Mouse (Mus musculus) kidney, postnatal 14 days (tissue): ENCODE measurements around the gene Vsnl1.
A peak's percentile ranks its signal among the peaks of the same experiment; 100 is the strongest.

Experiments
- DNase-seq: peaks from one replicate; pipeline ENCODE4 v3.0.0; 2022; ENCODE audit warnings: mixed read lengths

Gene Vsnl1

DNA sequence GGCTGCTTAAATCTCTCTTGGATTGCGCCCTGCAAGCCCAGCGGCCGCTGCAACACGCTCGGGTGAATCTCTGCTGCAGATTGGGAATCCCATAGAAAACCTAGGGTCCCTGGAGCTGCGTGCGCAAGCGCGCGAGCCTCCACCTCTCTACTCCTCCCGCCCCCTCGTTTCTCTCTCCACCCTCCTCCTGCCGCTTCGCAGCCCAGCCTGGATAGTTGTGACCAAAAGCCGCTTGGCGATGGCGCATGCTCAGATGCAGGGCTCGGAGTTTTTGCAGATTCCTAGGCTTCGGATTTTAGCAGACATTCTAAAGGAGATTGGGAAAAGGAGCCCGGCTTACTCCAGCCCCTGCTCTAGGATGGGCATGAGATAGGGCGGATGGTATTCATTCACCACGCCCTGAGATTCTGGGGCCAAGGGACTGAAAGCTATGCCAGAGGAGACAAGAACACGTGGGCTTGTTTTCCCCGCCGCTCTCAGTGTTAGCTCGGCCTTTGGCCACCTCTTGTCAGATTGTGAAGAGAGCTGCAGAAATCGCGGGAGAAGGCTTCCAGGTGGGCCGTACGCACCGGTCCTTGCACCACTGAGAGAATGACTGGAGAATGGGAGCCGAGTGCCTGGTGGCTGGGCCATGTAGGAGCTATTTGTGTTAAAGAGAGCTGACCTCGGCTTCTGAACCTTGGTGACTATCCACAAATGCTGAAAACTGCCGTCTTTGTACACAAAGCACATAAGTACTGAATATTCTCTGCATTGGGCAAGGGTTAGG is at the start of gene Vsnl1:
Gene Vsnl1 (minus strand): TSS at position 117 of the 769 bp plus-strand sequence.
- DNase-seq: peak; percentile 73

DNA sequence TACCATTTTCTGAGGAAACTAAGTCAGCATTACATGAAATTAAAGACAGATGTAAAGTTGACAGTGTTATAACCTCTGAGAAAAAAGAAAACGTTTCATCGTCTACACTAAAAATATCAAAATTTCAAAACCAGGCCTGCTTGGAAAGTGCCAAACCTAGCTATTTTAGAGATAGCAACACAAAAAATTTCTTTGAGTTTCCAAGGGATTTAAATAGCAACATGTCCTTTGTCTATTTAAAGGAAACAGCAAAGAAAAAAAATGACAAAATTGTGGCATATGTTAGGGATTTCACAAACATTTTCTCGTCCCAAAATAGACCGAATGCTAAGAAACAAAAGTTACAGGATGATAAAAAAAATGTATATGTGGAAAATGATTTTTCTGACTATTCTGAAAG is 20.2 kb upstream of the Vsnl1 start:
- DNase-seq: no peak

DNA sequence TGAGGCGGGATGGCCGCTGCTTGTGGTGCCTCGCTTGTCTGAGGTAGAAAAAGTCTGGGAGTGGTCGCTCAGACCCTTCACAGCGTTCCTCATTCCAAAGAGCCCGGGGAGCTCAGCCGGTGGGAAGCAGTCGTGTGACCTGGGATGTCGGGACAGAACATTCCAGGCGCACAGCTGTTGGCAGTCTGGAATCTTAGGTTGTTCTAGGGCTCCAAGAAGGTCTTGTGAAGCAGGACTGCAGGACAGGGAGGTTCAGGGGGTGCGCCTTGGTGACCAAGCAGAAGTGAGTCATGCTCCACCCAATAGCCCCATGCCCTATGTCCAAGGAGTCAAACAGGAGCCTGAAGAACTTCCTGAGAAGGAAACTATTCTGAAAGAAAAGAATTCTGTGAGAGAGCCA is 19.8 kb upstream of the Vsnl1 start:
- DNase-seq: no peak

DNA sequence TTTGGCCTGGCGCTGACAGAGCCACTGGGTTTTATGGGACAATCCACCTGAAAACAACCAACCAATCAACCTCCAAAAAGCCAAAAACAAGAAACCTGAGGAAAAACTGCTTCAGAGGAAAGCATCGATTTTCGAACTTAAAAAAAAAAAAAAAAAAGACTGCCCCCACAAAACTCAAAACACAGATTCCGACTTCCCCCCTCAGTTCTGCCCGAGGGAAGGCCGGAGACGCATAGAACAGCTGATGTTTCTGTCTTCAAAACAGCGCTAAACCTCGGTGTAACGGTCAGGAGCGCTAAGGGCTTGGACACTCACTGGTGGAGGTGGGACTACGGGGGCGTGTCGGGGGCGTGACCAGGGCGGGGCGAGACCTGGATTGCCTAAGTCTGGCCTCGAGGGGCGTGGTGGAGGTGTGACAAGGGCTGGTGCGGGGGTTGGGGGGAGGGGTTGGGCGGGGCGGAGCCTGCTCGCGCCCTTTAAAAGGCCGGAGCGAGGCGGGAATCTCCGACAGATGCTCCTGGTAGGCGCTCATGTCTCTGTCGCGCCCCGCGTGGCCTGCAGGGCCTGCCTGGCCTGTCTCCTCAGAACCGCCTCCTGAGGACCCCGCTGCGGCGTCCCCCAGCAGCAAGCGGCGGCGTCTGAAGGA is 19.3 kb upstream of the Vsnl1 start, which contains the start of gene Rad51ap2:
Gene Rad51ap2 (plus strand): TSS at position 531 of the 646 bp plus-strand sequence.
- peak; percentile 92 for DNase-seq

DNA sequence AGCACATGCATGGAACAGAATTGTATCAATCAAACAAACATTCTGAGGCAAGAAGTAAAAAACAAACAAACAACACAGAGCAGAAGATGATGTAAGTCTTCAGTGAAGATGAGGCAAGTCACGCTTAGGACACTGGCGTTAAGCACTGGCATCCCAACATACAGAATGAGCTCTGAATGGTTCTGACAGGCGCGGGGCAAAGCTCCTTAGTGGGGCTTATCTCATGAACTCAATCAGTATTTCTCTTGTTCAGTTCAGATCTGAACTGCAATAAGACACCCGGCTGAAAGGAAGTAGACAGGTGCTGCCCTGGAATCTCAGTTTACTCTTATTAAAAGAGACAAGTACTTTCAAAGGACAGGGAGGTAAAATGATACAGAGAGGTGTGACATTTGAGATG is 17.7 kb upstream of the Vsnl1 start:
- DNase-seq: no peak

DNA sequence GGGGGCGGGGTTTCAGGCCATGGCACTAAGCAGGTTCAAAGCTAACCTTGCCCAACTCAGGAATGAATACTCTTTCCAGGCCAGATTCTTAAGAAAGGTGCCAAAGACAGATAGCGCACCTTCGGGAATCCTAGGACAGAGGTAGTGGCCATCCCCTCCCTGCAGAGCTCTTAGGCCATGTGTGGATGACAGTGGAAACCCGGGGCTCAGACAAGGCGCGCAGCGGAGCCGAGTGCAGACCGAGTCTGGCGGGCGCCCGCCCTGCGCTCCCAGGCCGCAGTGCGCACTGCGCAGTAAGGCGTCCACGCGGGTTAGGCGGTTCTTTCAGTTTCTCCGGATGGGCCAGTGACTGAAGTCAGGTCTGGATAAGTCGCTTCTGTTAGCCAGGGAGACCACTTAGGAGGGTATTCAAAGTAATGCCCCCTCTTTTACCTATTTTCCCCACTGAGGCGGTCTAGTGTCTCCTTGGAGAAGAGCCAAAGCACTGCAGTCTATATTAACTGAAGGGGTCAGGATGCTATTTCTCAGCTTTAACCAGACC is 1.6 kb upstream of the Vsnl1 start:
- peak; percentile 6 for DNase-seq

DNA sequence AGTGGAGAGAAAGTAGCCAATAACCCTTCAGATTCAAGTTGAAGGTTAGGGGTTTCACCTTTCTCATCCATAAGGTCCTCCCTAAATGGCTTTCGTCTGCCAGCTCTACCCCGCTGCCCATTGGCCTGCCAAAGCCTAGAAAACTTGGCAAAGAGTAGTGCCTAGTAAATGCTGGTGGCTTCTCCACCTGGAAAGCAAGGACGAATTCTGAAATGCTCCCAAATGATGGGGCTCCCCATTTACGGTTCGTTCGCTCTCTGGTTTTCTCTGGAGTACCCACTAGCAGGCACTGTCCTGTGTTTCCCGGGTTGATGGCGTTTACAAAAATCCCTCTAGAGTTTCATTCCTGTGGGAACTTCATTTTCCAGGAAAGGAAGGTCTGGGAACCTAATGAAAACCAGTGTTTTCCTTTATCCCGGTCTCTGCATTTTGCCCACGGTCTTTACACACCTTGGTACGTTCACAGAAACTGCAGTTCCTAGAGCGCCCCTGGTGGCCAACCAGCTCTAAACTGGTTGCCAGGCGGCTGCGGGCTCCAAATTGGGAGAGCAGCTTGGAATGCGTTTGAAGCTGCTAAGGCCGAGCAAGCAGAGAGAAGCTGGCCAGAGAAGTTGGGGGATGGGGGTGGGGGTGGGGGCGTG is 973 bp upstream of the Vsnl1 start:
- DNase-seq: peak; percentile 66

DNA sequence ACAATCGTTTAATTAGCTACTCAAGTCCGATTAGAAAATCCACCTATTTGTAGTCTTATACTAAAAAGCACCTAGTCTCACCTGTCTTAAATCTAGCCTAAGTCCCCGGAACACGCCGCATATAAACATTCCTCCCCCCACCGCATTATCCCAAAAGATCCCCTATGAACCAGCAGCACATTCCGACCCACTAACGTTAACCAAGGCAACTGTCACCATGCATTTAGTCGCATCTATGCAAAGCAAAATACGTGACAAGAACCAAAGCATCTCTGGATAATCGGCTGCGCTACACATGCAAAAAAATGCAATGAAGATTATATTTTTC is 426 bp downstream of the Vsnl1 start:
- no peak for DNase-seq

DNA sequence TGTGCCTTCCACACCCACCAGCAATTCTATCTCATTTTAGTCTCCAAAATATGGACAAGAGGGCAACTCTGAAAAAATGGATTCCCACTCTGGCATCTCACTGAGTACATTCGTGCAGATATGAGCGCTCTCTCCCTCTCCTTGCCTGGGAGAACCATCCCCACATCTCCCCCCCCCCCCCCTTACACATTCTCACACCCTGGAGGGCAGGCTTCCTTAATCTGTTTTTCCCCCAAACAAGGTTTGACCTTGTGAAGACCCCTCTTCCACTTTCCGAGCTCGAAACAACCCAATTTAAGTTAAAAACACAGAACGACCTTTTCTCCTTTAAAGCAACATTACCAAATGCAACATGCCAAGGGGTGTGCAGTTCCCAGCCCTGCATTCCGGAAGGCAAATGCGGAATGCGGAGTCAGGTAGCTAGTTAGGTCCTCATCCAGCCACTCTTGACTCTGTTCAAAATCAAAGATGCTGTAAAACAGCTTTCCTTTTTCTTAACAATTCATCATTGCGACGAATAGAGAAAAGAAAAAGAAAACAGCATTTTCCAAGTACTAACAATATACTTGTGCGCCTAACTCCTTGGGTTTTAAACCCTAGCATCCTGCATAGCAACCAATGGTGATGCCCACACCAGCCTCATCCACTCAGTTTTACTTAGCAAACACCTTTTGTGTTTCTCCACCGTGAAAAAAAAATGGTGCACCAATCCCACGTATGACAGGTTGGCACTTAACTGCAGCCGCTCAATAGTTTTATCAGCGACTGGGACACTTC is 979 bp downstream of the Vsnl1 start:
- no peak for DNase-seq

DNA sequence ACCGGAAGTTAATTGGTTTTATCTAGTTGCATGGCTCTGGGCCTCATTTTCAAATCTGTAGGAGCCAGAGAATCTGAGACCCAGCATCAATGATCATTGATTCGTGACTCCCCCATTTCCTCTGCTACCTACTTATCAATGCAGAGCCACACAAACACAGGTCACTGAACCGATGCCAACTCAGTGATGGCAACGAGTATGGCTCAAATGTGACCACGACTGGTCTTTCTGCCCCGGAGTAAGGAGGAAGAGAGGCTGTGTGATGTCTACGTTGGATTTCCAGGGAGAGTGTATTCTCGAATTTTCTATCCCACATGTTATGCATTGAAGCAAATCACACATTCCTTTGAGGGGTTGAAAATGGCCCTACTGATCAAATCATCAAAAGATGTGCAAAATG is 2.0 kb downstream of the Vsnl1 start:
- no peak for DNase-seq

DNA sequence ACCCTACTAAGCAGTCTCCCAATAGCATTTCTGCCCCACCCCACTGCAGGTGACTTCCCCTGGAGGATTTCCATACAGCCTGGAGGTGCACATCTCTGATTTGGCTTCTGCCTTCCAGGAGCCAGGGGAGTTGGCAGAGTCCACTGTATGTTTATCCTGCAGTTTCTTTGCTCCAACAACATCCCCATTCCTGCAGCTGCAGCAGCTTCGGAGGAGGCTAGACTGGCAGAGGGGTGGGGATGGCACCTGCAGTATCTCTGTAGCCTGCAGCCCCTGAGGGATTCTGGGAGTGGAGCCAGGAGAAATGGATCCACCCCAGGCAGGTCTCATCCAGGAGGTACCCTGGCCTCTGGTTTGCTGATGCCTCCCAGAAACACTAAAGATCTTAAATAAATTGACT is 2.7 kb downstream of the Vsnl1 start:
- DNase-seq: no peak

DNA sequence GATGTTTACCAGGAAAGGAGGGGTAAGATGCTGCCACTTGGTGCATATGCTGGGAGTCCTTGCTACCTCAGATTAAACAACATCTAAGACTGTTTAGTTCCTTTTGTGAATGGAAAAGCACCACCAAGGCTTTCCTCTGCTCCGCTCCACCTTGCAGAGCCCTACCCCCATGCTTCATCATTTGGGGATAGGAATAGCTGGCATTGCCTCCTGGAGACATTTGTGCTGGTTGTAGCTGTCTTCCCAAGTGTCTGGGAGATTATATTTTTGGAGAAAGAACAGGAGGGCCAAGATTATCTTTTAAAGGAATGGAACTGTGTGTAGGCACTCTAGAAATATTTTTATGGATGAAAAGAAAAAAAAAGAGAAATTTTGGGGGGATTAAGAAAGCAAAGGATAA is 3.3 kb downstream of the Vsnl1 start:
- no peak for DNase-seq

DNA sequence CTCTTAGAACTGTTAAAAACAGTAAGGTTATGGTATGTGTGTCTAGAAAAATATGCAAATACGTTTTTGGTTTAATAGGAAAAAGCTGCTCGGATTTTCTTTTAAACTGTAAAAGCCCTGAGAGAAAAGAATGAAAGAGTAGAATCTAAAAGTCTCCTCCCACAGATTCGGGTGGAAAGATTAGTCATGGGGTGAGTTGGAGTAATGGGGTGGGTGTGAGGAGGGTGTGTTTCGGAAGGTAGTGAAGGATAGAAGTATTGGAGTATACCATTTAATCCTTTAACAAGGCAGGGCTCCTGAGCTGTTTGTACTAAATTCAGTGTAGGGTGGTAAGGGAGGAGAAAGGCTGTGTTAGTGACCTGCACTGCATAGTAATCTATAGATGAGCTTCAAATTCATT is 9.0 kb downstream of the Vsnl1 start:
- DNase-seq: no peak

DNA sequence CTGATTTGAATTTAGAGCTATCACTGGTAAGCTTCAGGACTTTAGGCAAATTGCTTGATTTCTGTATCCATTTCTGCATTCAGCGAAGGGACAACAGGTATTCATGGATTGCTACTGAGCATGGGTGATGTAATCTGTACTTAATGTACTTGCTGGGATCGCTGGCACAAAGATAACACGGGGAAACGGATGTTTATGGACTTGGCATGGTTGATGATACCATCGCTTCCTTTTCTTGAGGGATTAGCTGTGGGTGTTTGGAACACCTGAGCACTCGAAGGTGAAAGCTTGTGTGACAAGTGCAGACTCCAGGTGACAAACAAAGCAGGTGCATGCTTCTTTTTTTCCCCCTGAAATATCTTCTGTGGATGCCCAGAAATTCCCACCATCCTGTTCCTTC is 18.3 kb downstream of the Vsnl1 start:
- no peak for DNase-seq

DNA sequence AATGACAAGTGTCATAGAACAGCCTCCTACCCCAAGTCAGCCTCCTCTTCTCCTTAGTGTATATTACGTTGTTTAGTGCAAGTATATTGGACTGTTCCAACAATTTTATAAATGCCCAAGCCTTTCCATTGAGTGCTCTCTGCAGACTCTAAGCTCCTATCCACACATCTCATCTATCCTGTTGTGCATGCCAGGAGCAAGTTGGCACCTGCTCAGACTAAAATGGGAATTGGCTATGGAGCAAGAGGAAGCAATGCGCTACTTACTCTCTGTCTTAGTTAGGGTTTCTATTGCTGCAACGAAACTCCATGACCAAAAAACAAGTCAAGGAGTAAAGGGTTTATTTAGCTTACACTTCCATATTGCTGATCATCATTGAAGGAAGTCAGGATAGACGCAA is 28.7 kb downstream of the Vsnl1 start:
- no peak for DNase-seq

DNA sequence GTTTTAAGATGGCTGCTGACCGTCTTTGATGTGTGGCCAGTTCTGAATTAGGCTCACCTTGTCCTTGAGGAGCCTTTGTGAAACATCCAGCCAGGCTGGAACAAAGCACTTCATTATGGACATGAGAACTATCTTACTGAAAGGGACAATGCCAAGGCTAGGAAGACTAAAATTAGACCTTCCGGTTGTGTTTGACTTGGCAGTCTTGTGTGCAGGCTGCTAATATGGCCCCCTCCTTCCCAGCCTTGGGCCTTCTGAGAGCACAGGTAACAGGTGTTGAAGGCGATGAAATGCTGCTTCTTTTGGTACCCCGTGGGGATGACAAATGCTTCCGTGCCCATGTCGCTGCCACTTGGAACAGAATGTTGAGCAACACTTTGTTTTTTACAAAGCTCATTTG is 37.6 kb downstream of the Vsnl1 start:
- DNase-seq: no peak

DNA sequence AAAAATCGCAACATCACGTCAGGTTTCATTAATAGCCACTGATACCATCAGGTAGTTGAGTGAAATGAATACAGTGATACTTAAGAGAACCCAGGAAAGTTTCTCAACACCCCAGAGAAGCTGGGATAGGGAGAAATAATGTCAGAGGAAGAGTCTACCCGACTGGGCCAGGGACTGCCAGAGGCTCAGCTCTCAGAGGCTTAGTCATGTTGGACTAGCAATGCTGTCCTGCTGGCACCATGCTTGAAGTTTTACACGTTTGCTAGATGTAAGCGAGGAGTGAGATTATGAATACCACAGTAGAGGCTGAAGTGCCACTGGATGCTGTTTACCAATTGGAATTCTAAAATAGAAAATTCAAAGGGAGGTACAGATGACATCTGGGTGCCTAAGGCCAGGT is 39.4 kb downstream of the Vsnl1 start:
- no peak for DNase-seq

DNA sequence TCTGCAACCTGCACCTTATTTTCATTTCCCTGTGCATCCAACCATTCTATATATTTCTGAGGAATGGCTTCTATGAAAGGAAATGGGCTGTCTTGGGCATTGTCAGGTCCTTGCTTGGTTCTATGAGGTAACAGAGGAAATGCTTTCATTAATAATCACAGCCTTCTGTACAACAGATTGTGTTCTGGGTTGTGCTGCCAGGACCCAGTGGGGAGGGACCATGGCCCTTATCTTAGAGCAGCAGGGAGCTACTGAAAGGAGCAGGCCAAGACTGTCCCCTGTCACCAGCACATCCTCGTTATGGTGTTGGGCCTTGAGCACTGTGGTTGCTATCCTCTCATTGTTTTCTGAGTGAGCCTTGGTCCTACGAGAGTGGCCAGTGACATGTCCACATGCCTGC is 40.9 kb downstream of the Vsnl1 start:
- DNase-seq: no peak

DNA sequence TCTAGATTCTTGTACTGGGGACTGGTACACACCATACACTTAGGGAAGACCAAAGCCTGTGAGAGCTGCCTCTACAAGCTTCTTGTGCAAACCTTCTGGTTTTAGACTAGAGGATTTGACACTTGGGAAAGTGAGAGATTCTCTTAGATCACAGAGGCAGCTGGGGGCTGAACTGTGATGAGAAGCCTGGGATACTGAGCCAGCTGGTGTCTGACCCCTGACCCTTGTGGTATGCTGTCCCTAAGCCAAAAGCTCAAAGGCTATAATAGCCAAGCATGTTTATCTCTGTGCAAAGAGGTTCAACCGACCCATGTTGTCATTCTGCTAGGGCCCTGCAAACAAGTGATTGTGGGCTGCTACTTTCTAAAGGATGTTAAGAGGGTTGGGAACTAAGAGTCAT is 43.9 kb downstream of the Vsnl1 start:
- peak; percentile 66 for DNase-seq

DNA sequence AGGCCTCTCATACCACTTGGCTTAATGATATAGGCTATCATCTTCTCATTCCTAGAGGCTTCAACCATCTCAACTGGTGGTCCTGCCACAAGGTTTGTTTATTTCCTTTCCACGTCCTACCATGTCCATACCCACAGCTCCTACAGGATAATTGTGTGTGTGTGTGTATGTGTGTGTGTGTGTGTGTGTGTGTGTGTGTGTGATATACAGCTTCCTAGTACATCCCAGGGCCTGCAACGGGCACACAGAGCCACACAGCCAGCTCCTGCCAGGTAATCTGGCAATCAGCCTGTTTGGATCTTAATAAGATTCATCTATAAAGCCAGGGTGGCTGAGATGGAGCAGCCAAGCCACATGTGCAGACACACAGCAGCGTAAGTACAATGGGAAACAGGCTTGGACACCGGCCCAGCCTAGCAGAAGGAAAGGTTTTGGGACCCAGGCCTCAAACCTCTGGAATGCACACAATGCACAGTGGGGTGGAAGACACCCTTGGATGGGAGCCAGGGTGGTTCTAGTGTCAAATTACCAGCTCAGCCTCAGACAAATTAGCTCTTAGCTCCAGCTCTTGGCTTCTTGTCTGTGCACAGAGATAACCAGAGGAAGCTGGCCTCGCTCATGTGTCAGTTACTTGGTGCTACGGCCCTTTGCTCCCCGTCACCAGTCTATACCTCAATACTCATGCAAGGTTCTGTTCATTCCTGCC is 45.0 kb downstream of the Vsnl1 start:
- DNase-seq: peak; percentile 69

DNA sequence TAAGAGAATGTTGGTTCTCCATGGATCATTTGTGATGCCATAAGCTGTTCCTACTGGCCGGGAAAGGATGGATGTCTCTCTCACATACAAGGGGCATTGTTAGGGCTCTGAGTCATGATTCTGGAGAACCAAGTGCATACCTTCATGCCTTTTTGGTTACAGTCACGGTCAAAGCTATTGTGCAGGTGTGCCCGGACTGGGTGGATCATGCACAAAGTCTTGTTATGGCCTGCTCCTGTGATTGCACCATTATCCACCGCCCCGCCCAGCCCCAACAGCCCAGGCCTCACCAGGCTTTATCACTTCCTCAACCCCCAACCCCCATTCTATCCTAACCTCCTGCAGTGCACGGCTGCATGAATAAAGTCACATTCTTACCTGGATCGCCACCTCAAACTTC is 47.3 kb downstream of the Vsnl1 start:
- no peak for DNase-seq

DNA sequence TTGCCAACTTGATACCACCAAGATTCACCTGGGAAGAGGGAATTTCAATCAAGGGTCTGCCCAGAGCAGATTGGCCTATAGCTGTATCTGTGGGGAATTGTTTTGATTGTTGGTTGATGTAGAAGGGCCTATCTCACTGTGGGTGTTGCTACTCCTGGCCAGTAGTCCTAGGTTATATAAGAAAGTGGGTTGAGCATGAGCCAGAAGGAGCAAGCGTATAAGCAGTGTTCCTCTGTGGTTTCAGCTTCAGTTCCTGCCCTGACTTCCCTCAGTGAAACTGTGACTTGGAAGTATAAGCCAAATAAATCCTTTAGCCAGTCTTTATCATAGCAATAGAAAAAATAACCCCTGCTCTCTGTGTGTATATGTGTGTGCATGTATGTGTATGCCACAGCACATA is 51.7 kb downstream of the Vsnl1 start:
- DNase-seq: no peak

DNA sequence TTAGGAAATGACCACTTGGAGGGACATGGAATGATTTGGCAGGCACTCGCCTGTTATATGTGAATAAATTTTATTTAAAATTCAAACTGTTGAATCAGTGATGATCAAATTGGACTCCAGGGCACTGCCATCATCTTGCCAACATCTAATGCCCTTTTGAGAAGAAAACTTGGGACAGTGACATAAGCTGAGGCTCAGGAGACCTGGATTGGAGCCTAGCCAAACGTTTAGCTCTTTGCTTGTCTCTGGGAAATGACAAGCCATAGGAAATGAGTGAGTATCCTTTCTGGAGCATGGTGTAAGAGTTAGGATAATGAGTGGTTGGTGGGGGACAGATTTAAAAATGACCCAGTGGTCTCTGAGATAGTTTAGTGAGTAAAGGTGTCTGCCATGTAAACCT is 57.0 kb downstream of the Vsnl1 start:
- DNase-seq: no peak
